Mouse (Mus musculus): Measurements from ENCODE around the gene Scrn1.

The Scrn1 gene

DNA sequence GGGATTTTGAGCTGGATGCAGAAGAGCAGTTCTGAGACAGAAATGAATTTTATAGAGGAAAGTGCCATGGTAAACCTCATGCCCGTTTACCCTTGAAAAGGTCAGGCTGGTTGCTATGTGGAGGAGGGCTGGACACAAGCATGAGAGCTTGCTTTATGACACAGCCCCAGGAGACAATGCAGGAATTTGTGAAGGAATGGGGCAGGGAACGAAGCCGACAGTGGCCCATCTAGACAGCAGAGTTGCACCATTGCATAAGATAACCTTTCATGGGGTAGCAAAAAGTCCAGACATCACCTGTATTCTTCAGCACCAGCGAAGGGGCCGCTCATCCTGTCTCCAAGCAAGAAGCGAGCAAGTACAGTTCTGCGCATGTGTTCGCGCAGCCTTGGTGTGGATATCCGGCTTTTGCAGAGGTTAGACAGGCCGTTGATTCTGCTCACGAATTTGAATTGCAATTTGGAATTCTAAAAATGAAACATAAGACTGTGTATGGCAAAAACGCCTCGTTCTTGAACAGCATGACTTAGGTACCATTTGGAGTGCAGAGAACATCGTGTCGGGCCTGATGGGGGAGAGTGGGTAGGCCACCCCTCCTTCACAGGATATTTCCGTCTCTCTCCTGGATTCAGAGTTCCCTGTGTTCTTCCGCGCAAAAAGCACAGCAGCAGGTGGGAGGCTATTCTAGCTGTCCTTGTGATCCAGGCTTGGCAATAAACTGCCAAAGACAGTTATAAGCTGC, 90.2 kb downstream of the Scrn1 start:
- peak; percentile 96 for DNase-seq (ENCODE audit: low read depth, low spot score)

DNA sequence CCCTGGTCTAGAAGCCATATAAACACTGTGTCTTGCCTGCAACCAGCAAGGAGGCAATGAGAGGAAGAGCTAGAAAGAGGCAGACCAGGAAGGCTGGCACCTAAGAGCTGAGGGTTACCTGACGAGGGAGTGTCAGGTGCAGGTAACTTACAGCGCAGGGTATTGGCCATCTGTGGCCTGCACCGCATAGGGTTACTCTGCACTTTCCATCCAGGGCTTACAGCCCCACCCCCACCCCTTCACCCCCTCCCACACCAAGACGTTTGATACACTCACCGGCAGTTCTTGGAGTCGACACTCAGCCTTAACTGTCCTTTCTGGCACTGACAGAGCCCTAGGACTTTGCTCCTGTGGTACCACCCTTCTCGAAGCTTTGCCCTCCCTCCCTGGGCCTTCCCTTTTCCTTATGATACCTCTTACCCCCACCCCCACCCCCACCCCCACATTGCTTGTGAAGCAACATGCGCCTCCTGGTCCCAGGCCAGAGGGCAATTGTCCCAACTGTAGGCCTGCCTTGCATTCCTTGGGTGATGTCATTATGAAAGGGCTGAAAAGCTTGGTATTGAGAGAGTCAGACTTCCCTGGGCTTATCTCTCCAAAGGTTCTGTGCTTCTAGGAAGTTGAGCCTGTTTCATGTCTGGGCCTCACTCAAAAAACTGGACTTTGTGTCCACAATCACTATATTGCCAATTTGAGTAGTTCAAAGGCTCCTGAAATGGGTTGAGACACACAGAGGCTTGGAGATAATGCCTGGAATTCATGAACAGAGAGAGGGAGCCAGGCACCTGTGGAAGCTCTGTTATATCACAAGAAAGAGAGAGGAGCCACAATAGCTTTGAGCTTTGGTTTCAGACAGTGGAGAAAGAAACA, 93.2 kb downstream of the Scrn1 start:
- DNase-seq (ENCODE audit: low read depth, low spot score), result no peak

DNA sequence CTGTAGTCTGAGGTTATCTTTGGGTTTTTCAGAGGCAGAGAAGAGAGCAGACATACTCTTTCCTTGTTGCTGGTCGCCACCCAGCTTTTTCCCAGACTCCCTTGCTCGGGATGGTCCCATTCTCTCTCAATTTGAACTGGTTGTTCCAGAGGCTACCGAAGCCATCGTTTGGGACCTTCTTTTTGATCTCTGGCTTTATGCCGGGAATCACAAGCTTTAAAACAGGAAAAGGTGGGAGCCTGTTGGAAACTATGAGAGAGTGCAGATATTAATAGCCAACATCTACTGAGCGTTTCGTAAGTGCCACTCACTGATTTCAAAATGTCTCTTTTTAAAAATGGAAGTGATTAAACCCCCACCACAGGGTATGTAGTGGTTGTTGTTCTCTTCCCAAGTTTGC, 94.4 kb downstream of the Scrn1 start:
- no peak for DNase-seq (ENCODE audit: low read depth, low spot score)

DNA sequence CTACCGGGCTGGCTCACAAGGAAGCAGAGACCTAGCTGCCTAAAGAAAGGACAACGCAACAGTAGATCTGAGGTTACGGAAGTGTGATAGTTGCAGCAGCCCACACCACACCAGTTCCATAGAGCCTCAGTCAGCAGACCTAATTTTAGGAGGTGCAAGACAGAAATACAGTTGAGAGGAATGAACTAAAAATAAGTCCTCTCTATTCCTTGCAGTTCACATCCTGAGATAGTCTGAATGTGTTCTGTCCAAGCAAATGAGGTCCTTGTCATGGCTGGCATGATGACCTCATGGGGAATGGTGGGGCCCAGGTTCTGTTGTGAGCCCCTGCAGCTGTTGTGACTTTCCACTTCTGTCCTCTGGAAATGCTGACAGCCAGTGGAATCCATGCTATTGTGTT, 98.9 kb downstream of the Scrn1 start:
- DNase-seq (ENCODE audit: low read depth, low spot score), result peak; percentile 55

DNA sequence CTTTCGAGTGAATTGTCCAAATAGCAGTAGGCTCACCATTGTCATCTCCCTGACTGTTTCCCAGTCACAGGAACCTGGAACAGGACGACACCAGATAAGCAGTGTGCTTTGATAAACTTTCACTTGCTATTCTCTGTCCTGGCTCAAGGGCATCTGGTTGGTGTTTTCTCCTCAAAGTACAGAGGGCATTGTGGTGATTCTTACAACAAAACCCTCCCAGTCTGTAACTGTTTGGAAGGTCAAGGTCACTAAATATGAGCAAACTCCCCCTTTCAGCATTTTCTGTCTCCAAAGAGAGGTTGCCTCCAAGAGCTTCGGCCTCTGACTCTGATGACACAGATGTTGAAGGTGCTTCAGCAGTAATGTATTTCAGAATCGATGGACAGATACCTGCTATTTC, 101.4 kb downstream of the Scrn1 start:
- DNase-seq (ENCODE audit: low read depth, low spot score), result no peak

DNA sequence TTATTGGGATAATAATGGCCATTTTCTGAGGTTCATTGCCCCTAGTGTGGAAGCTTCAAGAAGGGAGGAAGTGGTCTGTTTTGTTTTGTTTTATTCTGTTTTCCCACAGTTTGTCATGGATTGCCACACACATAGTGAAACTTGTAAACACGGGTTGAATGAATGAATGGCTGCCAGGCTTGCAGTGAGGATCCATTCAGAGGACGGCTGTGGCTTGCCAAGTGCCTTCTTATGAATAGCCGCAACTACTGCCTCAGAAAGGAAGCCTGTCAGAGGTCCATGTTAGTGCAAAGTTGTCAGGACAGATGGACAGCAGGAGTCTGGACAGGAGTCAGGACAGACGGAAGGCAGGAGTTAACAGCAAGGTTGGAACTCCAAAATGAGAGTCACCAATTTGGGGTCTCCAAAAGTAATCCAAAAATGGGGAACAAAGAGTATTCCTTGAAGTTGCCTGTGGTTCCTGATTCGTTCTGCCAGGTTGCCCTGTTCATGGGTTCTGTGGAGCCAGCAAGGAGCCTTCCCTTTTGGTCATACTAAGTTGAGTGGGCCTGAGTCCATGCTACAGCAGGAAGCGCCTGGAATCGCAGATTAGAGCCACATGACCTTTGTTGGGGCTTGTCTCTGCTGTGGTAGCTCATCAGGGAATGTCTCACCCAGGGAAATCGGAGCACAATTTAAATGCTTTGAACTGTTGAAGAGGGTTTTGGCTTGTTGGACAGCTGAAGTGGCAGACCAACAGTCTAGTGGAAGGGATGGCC, 102.4 kb downstream of the Scrn1 start:
- no peak for DNase-seq (ENCODE audit: low read depth, low spot score)

DNA sequence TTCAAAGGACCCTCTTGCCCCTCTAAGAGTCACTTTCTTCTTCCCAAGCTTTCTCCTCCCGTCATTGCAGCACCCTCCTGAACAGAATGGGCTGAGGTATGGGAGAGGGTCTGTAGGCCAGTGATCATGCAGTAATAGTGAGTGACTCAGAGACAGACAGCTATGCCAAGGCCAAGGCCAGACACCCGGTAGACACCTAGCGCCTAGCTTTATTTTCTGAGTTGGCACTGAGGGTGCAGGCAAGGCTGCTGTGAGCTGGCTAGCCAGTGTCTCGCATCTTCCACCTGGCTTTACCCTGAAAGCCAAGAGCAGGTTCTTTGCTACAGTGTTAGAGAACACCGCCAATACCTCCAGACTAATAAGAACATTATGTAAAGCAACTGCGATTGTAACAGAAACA, 103.5 kb downstream of the Scrn1 start:
- DNase-seq (ENCODE audit: low read depth, low spot score), result no peak

DNA sequence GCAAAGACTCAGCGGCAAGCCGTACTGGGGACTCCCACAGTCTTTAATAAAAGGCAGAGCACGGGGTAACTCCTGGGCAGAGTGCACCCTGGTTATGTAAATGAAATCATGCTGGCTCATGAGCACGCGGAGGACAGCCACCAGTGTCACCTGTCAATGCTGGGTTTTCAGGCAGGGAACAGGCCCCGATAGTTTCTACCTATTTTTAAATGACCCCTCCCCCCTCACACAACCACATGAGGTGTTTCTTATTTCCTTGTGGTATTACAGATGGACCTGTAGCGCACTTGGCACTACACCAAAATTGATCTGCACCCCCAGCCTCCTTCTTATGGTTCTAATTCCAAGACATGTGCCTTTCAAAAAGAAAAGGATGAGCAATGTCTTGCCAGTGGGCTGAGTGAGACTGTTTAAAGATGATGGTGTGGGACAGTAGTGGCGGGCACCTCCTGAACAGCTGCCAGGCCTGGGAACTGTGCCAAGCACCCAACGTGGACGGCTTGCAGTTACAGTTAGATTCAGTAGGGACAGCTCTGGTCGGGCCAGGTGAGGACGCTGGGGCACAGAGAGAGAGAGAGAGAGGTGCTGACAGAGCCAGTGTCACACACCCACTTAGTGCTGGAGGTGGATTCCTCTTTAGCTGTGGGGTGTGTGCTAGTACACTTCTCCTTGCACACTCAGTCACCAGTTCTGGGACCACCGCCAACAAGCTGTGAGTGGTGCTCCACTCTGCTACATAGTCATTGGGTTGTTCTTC, 105.2 kb downstream of the Scrn1 start:
- no peak for DNase-seq (ENCODE audit: low read depth, low spot score)

DNA sequence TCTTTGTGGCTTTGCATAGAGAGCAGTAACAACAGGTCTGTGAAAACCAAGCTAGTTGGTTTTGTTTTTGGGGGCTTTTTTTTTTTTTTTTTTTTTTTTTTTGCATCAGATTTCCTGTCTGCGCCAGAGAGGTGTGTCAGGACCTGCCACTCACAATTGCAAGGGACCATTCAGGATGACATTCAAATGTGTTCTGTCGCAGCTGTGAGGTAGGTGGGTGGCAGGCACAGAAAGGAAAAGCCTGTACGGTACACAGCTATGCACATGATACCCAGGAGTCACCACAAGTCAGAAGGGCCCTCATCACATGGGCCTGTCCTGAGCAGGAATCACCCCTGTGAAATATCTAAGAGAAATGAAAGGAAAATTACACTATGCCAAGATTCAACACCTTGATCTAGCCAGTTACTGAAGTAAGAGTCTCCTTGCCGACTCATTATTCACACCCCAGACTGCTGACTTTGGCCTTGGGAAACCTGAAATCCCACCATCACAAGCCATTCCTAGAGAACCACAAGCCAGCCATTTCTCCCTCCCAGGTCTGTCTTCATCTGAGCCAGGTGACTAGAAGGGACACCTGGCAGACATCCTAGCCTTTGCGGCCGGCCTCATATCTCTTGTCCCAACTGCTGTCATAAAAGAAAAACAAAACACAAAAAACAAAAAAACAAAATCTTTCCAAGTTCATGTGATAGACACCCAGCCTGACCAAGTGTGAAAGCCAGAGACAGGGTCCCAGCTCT, 105.9 kb downstream of the Scrn1 start:
- DNase-seq (ENCODE audit: low read depth, low spot score), result no peak

DNA sequence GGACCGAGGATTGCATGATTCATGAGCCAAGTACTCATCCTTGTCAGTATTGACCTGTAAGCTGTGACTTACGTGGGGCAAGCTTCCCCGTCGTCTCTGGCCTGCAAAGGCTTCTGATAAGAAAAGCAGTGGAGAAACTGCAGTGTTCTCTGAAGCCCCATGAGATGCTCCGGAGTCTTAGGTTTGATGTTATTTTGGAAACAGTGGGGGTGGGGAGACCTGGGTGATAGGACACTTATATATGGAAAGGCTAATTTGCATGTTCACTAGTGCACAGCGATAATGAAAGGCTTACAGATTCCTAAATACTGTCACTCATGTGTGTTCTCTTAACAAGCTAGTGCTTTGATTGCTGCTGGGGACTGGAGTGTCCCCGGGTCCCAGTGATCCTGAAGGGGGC, 106.6 kb downstream of the Scrn1 start:
- DNase-seq (ENCODE audit: low read depth, low spot score), result no peak

All from telencephalon, adult 2 months (tissue).